Mouse (Mus musculus) heart, postnatal 36 days (tissue): ENCODE measurements at regions not wholly inside any gene's neighbourhood (a gene's known extent, or its start where the extent isn't known, plus 50 kb on each side); places are given as distances from the start of the nearest gene placed in this dataset.

Experiments
- DNase-seq, 2 experiments: peaks; one replicate each; pipeline ENCODE4 v3.0.0; 2021 to 2022
- intact Hi-C: fragments of 180-260 bp; cut with DNase I; formaldehyde crosslinking; loops from one replicate; pipeline ENCODE4 v1.15.1; 2025

- intact Hi-C loops: no loop called here
- no peak for DNase-seq
Measured at GRCm38 (mm10) chr4:75884371-75884770, 606.3 kb upstream of the Dmac1 start.

GRCm38 (mm10) chr4:75869771-75870170, 591.7 kb upstream of the Dmac1 start:
- intact Hi-C loops: no loop called here

GRCm38 (mm10) chr4:75861076-75861475, 583.0 kb upstream of the Dmac1 start:
- no peak for DNase-seq
- intact Hi-C loops: loop anchor here (5.0 kb wide), 1 partner anchor 626 kb away; no protein-coding TSS in a partner anchor

More at GRCm38 (mm10) chr4:75869771-75870170, 591.7 kb upstream of the Dmac1 start:
- DNase-seq: no peak

GRCm38 (mm10) chr4:75857769-75858408, 579.8 kb upstream of the Dmac1 start:
- intact Hi-C loops: no loop called here
- no peak for DNase-seq

GRCm38 (mm10) chr4:75855688-75856296, 577.7 kb upstream of the Dmac1 start:
- intact Hi-C loops: no loop called here
- DNase-seq: no peak

GRCm38 (mm10) chr4:75850343-75850742, 572.2 kb upstream of the Dmac1 start:
- intact Hi-C loops: no loop called here
- no peak for DNase-seq

GRCm38 (mm10) chr4:75847675-75848385, 569.7 kb upstream of the Dmac1 start:
- DNase-seq: no peak
- intact Hi-C loops: no loop called here

GRCm38 (mm10) chr4:75845021-75845420, 566.9 kb upstream of the Dmac1 start:
- DNase-seq: peak in 1 of 2 experiments; percentile 2
- intact Hi-C loops: no loop called here

GRCm38 (mm10) chr4:75838619-75839018, 560.5 kb upstream of the Dmac1 start:
- no peak for DNase-seq
- intact Hi-C loops: no loop called here

- intact Hi-C loops: no loop called here
- DNase-seq: no peak
Measured at GRCm38 (mm10) chr4:75827082-75827711, 549.1 kb upstream of the Dmac1 start.

GRCm38 (mm10) chr4:75819193-75819603, 541.1 kb upstream of the Dmac1 start:
- DNase-seq: no peak
- intact Hi-C loops: no loop called here

- intact Hi-C loops: no loop called here
- no peak for DNase-seq
Measured at GRCm38 (mm10) chr4:75816026-75816425, 537.9 kb upstream of the Dmac1 start.

GRCm38 (mm10) chr4:75812266-75812665, 534.2 kb upstream of the Dmac1 start:
- intact Hi-C loops: no loop called here
- no peak for DNase-seq

GRCm38 (mm10) chr4:75801870-75802269, 523.8 kb upstream of the Dmac1 start:
- intact Hi-C loops: no loop called here
- no peak for DNase-seq

GRCm38 (mm10) chr4:75801156-75801555, 523.1 kb upstream of the Dmac1 start:
- intact Hi-C loops: no loop called here
- no peak for DNase-seq

GRCm38 (mm10) chr4:75791789-75792188, 513.7 kb upstream of the Dmac1 start:
- intact Hi-C loops: no loop called here
- DNase-seq: no peak

GRCm38 (mm10) chr4:75790920-75791589, 513.0 kb upstream of the Dmac1 start:
- DNase-seq: no peak
- intact Hi-C loops: no loop called here

- intact Hi-C loops: no loop called here
Measured at GRCm38 (mm10) chr4:75787405-75787804, 509.3 kb upstream of the Dmac1 start.

GRCm38 (mm10) chr4:75786391-75786790, 508.3 kb upstream of the Dmac1 start:
- intact Hi-C loops: no loop called here
- DNase-seq: no peak

More at GRCm38 (mm10) chr4:75787405-75787804, 509.3 kb upstream of the Dmac1 start:
- DNase-seq: no peak

GRCm38 (mm10) chr4:75779492-75779891, 501.4 kb upstream of the Dmac1 start:
- intact Hi-C loops: no loop called here
- no peak for DNase-seq

- DNase-seq: no peak
- intact Hi-C loops: no loop called here
Measured at GRCm38 (mm10) chr4:75764141-75764540, 486.0 kb upstream of the Dmac1 start.
